Mouse (Mus musculus) kidney, postnatal 25 days (tissue): ENCODE measurements around the gene Pex7.

Experiments used
- DNase-seq, 2 experiments: peaks; one replicate each; pipeline ENCODE4 v3.0.0; 2021; ENCODE audit warnings: mixed read lengths in 2 of 2

Pex7 gene

DNA sequence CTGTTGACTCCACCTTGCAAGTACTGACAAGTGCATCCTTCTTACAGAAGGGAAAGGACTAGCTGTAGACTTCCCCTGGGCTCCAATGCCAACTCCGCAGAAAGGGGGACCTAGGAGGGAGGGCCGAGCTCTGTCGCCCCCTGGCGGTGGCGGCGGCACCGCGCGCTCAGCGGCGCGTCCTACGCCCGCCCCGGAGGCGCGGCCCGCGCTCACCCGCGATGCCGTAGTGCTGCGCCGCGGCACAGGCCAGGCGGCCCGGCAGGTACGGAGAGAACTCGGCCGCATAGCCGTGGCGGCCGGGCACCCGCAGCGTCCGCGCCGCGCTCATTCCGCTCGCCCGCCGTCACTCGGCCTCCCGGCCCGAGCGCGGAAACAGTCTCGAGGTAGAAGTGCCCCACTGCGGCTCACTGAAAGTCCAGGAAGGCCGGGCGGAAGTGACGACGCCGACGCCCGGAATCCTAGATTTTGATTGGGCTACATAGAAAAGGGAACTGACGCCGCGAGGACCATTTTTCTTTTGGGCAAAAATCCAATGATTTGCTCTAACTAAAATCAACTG, at the start of gene Pex7:
TSS of gene Pex7 (minus strand) at position 444 of the 559 bp plus-strand sequence.
- peak; percentile 97 to 98 for DNase-seq

DNA sequence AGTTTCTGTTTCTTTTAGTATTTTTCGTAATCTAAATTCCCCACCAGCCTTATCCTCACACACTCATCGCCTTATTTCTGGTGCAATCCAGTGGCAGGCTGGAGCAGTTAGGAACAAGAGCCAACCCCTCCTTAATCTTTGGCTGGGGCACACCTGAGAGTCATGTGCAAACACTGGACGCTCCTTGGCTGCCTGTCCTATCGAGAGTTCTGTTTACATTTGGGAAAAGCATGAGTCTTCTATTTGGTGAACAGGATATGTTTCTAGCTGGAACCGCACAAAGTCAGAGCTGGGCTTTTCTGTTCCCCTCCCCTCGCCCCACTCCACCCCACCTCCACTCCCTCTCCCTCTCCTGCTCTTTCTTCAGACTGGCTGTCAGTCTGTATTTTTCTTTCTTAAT, 49.3 kb upstream of the Pex7 start:
- peak; percentile 36 to 58 for DNase-seq

DNA sequence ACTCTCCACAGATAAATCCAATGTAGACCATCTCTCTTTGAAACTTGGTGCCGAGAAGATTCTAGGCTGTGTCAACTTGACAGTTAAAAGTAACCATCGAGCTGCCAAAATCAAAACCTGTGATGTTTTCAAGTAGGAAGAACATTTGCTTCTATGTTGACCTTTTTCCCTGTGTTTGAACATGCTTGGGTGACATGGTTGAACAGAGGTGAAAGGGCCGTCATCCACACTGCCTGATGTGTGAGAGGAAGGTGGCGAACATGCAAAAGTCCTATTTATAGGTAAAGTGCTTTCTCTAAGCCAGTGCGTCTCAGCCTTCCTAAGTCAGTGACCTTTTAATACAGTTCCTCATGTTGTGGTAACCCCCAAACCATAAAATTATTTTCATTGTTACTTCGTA, 48.3 kb upstream of the Pex7 start:
- DNase-seq, result no peak

DNA sequence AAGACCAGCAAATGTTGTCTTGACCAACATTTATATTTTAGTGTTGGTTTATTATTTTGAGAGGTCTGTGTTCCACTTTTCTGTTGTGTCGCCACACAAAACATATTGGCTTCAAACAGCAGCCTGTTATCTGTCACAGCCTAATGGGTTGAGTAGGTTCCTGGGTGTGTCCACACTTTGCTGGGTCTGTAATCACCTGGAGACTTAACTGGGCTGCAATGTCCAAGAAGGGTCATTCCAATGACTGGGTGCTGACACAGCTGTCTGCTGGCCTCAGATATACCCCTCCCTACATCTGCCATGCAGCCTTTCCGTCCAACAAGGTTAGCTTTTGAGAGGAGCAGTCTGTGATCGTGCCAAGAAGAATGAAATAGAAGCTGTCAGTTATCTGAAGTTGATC, 47.1 kb upstream of the Pex7 start:
- peak in 1 of 2 experiments; percentile 28 for DNase-seq

DNA sequence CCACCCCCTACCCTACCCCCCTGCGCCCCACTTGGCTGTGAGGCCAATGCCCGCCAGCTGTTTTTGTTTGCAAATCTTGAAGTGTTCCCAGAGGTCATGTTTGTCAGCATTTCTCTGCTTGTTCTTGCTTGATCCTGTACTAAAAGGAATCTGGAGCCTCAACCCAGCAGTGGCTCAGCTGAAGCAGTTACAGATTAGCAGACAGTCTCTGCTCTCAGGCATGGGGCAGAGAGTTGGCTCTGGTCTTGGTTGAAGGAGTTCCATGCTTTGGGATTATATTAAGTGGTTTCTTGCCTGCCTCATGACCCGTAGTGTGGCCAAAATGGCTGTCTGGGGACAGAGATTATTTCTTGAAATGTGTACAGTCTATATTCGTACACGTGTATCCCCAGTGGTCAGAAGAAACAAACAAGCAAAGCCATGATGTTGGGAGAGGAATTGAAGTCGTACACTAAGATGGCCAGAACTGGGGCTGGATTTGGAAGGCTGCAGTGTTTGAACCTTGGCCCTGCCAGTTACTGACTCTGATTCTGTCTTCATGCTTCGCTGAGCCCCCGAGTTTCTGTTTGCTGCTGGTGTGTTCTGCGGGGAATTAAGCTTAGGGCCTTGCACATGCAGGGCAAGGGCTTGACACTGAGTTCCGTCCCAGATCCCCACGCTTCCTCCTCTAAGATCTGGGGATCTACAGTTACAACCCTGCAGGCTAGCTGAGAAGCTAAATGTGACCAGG, 45.7 kb upstream of the Pex7 start:
- DNase-seq, result peak; percentile 62 to 86

DNA sequence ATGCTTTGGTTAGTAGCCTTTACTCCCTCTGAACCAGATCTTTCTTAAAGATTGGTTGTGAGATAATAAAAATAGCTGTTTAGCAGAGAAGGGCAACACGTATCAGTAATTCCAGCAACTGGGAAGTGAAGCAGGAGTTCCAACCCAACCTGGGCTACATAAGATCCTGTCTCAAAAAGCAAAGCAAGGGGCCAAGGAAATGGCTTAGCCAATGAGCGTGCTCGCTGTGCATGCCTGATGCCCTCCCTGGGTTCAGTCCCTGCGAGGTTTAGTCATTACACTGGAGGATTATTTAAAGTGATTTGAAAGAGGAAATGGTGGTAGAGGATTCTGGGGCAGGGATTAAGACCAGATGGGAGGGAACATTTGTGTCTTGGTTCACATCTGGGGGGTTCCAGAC, 41.6 kb upstream of the Pex7 start:
- no peak for DNase-seq

DNA sequence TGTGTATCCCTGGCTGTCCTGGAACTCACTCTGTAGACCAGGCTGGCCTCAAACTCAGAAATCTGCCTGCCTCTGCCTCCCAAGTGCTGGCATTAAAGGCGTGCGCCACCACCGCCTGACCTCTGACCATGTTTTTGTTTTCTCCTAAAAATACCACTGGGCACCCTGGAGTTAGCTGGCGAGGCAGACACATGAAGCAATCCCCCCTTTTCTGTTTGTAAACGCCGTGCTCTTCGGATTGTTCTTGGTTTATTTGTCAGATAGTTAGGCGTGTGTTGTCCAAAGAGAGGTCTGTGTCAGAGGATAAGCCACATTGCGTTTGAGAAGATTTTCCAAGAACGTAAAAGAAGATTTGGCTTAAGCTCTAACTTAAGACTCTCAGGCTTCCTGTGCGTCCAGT, 40.9 kb upstream of the Pex7 start:
- no peak for DNase-seq

DNA sequence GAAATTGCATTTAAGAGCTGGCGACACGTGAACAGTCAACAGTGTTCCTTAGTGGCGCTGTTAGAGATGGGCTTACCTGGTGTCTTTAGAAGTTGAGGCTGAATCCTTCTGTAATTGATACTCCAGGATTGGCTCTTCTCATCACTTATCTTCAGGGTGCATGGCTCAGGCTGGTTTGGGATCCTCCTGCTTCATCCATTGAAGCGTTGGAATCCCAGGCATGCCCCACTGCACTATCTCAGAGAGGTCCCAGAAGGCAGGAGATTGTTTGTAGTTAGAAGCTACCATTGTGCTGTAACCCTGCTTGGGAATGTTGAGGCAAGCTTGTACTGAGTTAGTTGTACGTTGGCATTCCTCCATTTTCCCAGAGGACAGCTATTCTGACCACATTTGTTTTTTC, 40.4 kb upstream of the Pex7 start:
- DNase-seq, result no peak

DNA sequence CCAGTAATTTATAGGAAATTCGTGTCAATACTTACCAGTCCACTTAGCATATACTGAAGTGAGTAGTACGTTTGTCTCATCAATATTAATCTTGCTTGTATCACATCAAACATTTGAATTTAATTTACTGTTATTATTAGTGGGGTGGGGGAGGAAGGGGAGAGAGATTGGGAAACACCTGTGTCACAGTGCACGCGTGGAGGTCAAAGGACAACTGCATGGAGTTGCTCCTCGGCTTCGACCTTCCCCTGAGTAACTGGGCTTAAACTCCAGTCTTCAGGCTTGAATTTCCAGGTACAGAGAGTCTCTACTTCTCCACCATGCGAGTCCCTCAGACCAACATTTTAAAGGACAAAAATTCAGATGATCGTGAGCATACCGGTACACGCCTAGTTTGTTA, 40.0 kb upstream of the Pex7 start:
- DNase-seq, result no peak

DNA sequence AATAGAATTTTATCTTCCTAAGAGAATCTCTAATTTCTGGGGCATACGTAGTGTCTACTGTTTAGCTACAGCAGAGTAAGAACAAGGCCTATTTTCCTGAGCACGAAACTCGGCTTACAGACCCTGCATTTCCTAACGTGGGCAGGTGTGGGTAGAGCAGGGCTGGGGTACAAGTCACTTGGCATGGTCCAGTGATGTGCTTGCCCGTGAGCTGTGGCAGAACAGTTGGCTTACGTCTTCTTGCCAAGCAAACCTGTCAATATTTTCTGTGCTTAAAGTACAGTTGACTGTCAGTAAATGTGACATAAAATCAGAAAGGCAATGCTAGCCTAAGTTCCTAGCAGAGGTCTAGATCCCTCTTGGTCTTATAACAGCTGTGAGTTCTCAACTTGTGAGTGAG, 39.2 kb upstream of the Pex7 start:
- DNase-seq, result no peak

DNA sequence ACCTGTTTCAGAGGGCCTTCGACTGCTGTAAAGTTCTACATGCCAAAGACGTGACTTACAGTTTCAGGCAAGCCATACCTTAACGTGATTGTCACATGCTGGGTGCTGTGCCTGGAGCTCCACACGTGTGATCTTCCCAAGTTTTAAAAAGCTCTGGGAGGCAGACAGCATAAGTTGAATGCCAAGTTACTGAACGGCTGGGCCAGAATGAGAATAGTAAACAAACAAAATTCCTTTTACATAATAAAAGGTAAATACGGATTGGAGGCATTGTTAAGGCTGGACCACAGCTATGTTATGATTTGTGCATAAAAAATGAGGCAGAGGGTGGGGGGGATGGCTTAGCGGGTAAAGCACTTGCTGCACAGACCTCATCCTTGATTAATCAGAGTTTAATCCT, 38.2 kb upstream of the Pex7 start:
- DNase-seq, result no peak

DNA sequence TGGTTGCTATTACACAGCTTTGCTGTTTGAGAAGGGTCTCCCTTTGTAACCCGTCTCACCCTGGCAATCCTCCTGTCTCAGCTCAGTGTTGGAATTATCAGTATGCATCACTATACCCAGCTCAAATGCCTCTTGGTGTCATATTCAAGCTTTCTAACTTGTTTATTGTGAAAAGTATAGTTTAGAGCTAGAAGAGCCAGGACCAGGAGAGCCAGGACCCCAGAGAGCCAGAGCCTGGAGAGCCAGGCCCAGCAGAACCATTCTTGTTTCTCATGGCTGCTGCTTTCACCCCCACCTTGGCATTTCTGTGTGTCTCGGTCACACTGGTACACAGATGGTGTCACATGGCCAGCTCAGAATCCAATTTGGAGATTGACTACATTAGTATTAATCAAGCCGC, 35.1 kb upstream of the Pex7 start:
- DNase-seq, result no peak

DNA sequence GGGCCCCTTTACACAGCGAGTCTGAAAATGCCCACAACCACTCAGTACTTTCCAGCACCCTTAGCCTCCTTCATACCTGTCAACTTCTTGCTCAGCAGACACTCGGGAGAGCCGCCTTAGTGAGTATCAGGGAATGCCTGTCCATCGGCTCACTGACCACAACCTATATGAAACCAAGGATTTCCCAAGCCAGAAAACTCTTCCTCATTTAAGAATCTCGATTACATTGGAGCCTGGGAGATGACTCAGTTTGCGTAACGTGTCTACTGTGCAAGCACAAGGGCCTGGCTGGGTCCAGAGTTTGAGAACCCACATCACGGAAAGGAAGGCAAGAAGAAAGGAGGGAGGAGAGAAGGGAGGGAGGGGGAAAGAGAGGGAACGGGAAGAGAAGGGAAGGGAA, 34.4 kb upstream of the Pex7 start:
- DNase-seq, result no peak

DNA sequence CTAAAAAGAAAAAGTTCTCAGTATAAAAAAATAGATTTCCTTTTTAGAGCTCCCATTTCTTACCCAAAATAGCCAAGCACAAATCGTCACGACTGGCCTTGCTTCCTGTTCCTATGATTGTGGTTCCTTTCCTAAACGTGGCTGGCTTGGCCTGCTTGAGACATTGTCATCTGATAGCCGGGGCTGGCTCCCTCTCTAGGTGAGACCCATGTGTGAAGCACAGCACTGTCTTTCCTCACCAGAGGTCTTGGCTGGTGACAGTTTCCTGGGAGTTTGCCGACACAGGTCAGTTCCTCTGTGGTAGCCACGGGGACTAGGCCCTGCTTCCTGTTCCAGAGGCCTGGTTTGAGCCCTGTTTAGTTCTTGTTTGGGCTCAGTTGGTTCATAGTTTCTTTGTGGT, 33.6 kb upstream of the Pex7 start:
- peak; percentile 52 to 81 for DNase-seq

DNA sequence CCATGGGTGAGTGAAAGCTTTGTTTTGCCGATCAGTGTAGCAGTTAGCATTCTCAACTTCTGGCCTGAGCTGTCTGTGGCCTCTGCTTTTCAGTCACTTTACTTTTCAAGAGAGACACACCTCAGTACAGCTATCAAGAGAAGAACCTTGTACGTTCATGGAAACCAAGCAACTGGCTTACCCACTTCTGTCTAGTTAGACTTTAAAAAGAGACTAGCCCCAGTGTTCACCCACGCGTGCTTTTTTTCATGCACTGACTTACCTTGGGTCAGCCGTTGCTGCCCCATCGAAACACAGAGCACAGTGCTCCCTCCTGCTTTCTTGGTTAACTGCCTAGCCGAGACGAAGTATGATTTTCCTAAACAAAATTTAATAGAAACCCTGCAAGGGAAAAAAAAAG, 33.1 kb upstream of the Pex7 start:
- no peak for DNase-seq

DNA sequence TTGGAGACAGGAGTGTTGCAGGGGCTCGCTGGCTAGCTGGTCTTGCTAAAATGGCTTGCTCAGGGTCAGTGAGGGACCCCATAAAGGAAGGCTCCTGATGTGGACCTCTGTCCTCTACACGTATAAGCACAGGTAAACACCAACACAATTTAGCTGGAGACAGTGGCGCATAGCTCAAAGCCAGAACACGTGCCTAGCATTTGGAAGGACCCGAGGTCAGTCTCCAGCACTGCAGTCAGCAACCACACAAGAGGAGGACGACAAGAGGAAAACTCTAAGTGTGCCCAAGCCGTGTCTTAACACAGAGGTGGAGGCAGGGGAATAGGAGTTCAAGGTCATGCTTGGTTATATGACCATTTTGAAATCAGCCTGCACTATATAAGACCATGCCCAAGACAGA, 32.6 kb upstream of the Pex7 start:
- no peak for DNase-seq

DNA sequence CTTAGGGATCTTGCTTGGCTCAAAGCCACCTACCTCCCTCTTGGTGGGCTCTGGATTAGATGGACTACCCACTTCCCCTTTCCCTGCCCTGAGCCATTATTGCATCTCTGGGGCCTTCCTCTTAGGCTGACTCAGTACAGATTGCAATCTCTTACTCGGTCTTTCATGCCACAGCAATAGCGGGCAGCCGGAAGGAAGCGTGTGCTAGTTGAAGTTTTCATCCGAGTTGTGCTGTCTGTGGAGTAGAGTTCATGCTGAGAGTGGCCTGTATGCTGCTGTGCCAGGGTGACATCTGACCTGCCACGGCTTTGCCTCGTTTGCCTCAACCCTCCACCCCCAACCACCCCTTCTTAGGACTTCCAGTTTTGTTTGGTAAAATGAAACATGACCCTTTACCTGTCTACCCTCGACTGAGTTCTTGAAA, 31.8 kb upstream of the Pex7 start:
- peak; percentile 56 to 85 for DNase-seq

DNA sequence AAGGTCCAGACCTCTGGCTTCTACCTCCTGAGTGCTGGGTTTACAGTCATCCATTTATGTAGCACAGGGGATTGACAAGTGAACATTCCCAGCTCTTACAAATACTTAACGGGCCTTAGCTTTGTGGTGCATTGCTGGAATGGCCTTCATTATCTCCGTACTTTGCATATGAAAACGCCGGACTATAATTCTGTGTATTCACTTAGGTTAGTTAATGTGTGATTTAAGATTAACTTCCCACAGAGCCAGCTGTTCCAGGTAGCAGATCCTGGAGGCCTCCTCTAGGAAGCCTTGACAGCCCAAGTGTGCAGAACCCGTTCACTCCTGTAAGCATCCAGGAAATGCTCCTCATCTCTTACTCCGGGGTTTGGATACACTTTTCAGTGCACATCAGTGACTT, 31.2 kb upstream of the Pex7 start:
- DNase-seq, result peak; percentile 15 to 64

DNA sequence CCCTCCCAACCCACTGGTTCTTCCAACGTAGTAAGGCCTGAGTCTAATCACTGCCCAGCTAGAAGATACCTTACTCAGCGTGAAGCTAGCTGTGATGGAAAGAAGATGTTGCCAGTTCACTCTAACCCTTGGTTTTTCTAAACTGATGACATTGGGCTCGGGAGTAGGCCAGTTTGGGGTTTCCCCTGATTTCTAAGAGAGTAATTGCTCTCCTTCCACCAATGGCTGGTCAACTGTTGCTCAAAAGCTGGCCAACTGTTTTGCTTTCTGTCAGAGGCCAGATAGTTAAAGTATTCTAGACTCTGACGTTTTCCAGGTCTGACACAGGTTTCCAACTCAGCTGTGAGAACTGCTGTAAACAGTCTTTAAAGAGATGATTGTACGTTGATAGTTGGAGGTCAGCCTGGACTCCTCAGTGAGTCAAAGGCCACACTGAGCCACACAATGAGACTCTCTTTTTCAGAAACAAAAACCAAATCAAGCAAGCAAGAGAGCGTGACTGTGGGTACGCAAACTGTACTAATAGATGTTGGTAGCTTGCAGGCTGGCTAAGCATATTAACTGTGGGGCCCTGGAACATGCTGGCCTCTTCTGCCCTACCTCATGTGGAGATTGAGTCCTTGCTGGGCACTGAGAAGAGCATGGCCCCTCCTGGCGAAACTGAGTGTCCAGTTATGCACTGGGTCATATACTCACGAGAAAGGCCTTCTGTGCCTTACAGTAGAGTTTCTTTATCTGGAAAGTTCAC, 29.6 kb upstream of the Pex7 start:
- peak; percentile 36 to 65 for DNase-seq

DNA sequence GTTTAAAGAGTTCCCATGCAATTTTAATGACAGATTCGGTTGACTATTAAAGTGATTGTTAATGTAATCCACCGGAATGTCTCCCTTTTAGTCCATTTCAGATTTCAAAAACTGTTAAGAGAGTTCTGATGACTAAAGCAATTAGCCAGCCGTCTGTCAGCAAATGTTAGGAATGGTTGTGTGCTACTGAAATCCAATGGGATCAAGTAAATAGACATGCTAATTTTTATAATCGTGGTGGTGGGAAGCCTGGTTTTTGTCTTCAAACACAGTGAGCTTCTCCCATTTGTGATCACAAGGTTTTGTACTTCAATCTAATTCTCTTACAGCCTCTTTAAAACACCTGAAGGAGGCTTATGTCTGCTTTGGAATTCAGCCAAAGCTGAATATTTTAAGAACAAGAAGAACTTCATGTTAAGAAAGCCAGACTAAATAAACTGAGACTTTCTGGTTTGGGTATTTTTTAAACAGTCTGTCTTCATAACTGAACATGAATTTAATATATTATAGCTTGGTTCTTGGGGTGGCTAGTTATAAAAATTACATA, 28.4 kb upstream of the Pex7 start:
- DNase-seq, result no peak

DNA sequence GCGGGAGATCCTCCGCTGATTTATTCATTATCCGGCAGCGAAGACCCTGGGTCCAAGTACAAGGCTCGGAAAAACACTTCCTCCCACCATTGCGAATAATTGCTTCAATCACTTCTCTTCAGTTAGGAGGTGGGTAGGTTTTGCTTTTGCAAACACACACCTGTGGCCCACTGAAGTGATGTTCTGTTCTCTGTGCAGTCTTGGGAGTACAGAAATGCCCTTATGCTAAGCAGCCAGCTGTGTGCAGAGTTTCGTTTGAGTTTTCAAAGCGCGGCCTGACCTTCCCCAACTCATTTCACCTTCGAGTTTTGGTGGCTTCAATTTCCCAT, 27.8 kb upstream of the Pex7 start:
- DNase-seq, result peak in 1 of 2 experiments; percentile 31

DNA sequence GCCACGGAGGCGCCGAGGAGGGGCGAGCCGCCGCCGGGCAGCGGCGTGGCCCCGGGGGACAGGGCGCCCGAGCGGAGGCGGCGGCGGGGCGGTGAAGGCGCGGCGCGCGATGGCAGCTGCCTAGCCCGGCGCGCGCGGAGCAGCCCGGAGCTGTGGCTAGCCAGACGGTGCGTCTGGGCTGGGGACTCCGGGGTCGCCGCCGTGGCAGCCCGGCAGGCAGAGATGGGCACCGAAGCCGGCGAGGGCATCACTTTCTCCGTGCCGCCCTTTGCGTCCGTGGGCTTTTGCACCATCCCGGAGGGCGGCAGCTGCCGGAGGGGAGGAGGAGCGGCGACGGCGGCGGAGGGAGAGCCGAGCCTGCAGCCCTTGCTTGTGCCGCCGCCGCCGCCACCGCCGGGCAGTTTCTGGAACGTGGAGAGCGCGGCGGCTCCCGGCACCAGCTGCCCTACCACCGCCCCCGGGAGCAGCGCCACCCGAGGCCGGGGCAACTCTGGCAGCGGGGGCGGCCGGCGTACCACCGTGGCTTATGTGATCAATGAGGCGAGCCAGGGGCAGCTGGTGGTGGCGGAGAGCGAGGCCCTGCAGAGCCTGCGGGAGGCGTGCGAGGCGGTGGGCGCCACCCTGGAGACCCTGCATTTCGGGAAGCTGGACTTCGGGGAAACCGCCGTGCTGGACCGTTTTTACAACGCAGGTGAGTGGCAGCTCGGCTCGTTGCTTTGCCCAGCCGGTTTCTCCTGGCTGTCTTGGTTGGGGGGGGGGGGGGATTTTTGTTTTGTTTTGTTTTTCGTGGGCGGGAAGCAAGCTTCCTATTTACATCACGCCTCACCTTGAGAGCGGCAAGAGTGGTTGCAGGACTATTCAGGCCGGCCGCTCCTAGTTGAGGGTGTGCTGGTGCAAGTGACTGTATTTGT, 27.1 kb upstream of the Pex7 start, which contains the start of gene Map3k5:
TSS of gene Map3k5 (plus strand) at position 89 of the 911 bp plus-strand sequence.
- peak; percentile 54 to 72 for DNase-seq
